Mouse (Mus musculus) cerebellum, adult 8-10 months (tissue): ENCODE measurements around the gene Cib1.

Source experiments
- DNase-seq: peaks from one replicate; pipeline ENCODE4 v3.0.0; 2022

Cib1 gene

GRCm38 (mm10) chr7:80200588-80200945, 32.0 kb downstream of the Cib1 start:
- no peak for DNase-seq

GRCm38 (mm10) chr7:80199851-80200587, 32.6 kb downstream of the Cib1 start:
- no peak for DNase-seq

GRCm38 (mm10) chr7:80199286-80199685, 33.3 kb downstream of the Cib1 start:
- no peak for DNase-seq

GRCm38 (mm10) chr7:80198863-80199262, 33.8 kb downstream of the Cib1 start:
- no peak for DNase-seq

- DNase-seq = peak; percentile 71
These were observed 34.5 kb downstream of the Cib1 start for GRCm38 (mm10) chr7:80197941-80198778.

GRCm38 (mm10) chr7:80197371-80197770, 35.2 kb downstream of the Cib1 start:
- no peak for DNase-seq

- DNase-seq = no peak
These were observed 36.9 kb downstream of the Cib1 start for GRCm38 (mm10) chr7:80195576-80196263.

- no peak for DNase-seq
These were observed 37.5 kb downstream of the Cib1 start for GRCm38 (mm10) chr7:80195146-80195545.

GRCm38 (mm10) chr7:80193941-80194739, 38.5 kb downstream of the Cib1 start:
- DNase-seq = no peak

GRCm38 (mm10) chr7:80192226-80193061, 40.2 kb downstream of the Cib1 start:
- no peak for DNase-seq

GRCm38 (mm10) chr7:80191455-80191854, 41.2 kb downstream of the Cib1 start:
- no peak for DNase-seq

- DNase-seq = no peak
These were observed 43.3 kb downstream of the Cib1 start for GRCm38 (mm10) chr7:80189147-80189933.

- no peak for DNase-seq
These were observed 44.0 kb downstream of the Cib1 start for GRCm38 (mm10) chr7:80188579-80189125.

- DNase-seq = no peak
These were observed 45.1 kb downstream of the Cib1 start for GRCm38 (mm10) chr7:80187501-80187900.

GRCm38 (mm10) chr7:80186531-80187296, 45.9 kb downstream of the Cib1 start, which contains the start of gene Sema4b:
Gene Sema4b (plus strand): TSS chr7:80186841.
- DNase-seq = peak; percentile 77

GRCm38 (mm10) chr7:80186021-80186420, 46.6 kb downstream of the Cib1 start:
- no peak for DNase-seq

- DNase-seq = no peak
These were observed 47.6 kb downstream of the Cib1 start for GRCm38 (mm10) chr7:80184968-80185367.

GRCm38 (mm10) chr7:80184551-80184950, 48.1 kb downstream of the Cib1 start:
- no peak for DNase-seq

- DNase-seq = no peak
These were observed 48.6 kb downstream of the Cib1 start for GRCm38 (mm10) chr7:80183969-80184368.

- no peak for DNase-seq
These were observed 49.1 kb downstream of the Cib1 start for GRCm38 (mm10) chr7:80183466-80183865.
